Mouse (Mus musculus) T-helper 2 cell (primary cell): ENCODE results near the gene Moap1.

ENCODE experiments used
- in situ Hi-C: fragments of 300-600 bp; cut with MboI, MseI; formaldehyde crosslinking; loops from one replicate; pipeline ENCODE4 v1.15.1; 2025; ENCODE audit warnings: high pct_unique_total_duplicates

The Moap1 gene

GRCm38 (mm10) chr12:102708220-102708619 is 35.2 kb downstream of the Moap1 start:
- in situ Hi-C loops, result loop anchor here (5.0 kb wide), 1 partner anchor 126 kb away; no protein-coding TSS in a partner anchor

GRCm38 (mm10) chr12:102706833-102707463 is 36.5 kb downstream of the Moap1 start:
- in situ Hi-C loops, result loop anchor here (5.0 kb wide), 1 partner anchor 125 kb away; no protein-coding TSS in a partner anchor

- in situ Hi-C loops, result loop anchor here (5.0 kb wide), 1 partner anchor 124 kb away; no protein-coding TSS in a partner anchor
Observed at GRCm38 (mm10) chr12:102705906-102706640, 37.4 kb downstream of the Moap1 start.

- in situ Hi-C loops, result loop anchor here (5.0 kb wide), 1 partner anchor 123 kb away; no protein-coding TSS in a partner anchor
Observed at GRCm38 (mm10) chr12:102705216-102705871, 38.1 kb downstream of the Moap1 start.

GRCm38 (mm10) chr12:102704457-102705198 is 38.8 kb downstream of the Moap1 start, which contains the start of gene Itpk1:
TSS of gene Itpk1 (minus strand) at chr12:102704930.
- in situ Hi-C loops, result loop anchor here (5.0 kb wide), 1 partner anchor 122 kb away; no protein-coding TSS in a partner anchor

DNA sequence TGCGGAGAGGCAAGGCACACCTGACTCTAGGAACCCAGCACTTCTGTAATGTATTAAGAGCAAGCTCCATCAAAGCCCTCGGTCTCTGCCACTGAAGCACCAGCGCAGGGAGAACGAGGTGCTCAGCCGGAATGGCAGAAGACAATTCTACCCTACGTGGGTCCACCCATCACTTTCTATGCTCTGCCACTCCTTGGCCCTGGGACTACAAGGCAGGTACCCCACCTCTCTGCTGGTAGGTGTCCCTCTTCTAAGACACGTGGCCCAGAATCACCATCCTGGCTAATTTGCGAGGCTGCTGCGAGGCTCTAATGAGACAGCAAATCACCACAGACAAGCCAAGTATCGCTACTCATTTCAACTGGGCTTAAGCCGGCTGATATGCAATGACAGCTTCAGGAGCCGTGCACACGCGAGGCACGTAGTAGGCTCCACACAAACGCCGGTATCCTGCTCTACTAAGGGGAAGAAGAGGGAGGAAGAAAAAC is 39.5 kb downstream of the Moap1 start:
- in situ Hi-C loops, result no loop called here

- in situ Hi-C loops, result no loop called here
Observed at GRCm38 (mm10) chr12:102703441-102703840, 40.0 kb downstream of the Moap1 start.

- in situ Hi-C loops, result no loop called here
Observed at GRCm38 (mm10) chr12:102703111-102703412, 40.4 kb downstream of the Moap1 start.

DNA sequence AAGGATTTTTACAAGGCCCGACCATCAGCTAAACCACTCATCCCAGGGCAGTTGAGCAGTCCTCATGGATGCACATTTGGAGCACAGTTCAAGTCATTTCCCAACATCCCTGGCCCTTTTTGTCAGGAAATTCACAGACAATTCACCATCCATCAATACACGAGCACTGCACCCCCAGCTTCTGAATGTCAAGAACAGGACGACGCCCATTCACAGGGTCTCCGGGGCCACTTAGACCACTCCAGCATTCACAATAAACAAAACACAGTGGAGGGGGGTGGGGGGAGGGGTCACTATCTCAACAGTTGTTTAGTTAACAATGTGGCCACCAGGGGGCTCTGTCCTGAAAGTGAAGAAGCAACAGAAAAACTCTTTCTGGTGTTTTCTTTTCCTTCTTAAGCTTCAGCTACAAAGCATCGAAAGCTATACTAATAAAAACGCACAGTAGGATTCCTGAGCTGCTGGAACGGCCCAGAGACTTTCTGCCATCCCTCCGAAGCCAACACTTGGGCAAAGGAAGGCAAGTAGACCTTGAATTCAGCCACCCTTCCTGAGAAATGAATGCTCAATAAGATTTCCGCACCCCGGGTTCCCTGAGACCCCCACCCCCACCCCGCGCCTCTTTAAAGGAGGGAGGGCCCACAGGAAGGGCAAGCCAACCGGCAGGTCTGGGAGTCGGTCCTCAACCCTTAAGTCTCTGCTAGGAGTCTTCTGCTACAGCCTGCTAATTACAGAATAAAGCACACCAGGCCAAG is 40.9 kb downstream of the Moap1 start:
- in situ Hi-C loops, result no loop called here

DNA sequence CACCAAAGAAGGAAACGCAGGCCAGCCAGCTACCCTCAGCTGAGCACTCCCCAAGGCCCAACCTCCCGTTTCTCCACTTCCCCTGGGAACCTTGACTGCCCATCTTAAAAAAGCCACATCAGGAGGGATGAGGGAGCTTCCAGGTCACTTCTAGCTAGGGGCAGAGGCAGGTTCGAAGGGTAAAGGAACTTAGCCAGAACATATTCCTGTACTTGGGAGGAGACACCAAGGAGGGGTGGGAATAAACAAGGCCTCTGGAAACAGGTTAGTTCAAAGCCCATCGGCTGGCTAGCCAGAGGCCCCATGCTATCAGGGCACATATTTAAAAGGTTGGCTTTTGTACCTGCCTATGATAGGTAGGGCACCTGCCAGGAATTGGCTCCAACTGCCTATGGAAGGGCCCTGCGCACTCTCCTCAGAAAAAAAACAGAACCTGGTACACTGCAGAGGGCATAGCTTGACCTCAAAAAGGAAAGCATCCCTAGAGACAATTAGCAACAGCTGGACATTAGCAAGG is 41.7 kb downstream of the Moap1 start:
- in situ Hi-C loops, result no loop called here

GRCm38 (mm10) chr12:102700453-102700852 is 43.0 kb downstream of the Moap1 start:
- in situ Hi-C loops, result no loop called here

DNA sequence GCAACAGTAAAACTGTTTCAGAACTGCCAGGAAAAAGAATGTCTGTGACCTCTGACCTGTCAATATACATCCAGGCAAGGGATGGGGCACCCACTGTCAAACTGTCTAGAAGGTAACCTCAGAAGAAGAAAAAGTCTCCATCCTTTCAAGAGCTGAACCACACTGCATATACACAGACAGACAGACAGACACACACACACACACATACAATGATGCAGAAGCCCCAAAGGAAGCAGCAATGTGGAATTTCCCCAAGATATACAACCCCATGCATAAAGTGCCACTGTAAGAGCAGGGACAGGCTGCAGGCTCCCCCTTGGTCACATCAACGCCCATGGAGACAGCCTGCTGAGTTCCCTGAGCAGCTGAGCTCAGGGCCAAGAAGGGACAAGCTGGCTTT is 44.3 kb downstream of the Moap1 start:
- in situ Hi-C loops, result no loop called here

DNA sequence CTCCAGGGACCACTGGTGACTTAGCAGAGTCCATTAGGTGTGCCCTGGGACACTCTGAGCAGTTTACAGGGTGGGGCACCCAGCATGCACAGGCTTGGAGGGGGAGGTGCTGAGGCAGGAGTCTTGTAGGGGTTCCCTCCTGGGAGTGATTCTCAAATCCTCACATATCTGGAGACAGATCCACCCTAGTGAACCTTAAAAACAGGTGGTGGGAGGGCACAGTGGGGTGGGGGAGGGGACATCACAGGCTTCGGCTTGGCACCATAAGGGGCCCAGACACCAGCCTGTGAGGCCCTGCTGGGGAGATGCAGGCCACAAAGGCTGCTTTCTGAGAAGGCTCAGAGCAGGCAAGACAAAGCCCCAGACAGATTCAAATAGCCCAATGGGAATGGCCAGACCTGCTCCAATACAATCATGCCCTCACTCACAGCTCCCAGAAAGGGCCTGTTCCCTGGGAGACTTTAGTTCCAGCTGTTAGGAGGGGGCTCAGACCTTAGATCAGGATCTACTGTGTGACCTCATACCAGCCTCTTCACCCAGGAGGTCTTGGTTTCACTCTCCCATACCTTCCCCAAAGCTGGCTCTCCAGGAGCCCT is 45.3 kb downstream of the Moap1 start:
- in situ Hi-C loops, result no loop called here

GRCm38 (mm10) chr12:102697381-102697780 is 46.1 kb downstream of the Moap1 start:
- in situ Hi-C loops, result no loop called here

DNA sequence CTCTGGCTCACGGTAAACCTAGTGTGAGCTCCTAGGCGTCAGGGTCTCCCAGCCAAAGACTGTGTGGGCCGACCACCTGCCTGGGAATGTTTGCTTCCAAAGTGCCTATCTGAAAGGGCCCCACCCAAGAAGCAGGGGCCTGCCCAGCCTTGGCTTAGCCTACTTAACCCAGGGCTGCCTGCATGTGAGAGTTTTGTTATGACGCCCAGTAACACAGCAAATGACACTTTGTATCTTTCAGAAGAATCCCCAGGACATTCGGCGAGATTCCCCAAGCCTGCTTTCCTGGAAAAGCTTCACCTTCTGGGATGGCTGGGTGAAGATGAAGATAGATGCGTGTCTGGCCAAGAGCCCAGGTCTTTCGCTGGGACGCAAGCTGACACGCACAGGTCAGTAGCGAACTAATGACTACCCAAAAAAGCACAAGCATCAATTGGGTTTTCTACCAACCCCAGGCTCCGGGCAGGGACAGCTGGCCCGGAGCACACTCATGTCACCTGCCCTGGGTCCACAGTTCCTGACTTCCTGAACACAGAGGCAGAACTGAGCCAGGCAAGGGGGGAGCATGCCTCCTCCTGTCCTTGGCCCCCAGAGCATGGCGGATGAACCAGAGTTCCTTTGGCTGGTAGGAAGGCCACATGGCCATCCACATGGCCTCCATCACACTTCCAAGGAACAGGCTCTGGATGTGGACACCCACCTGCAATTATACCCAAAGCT is 46.7 kb downstream of the Moap1 start:
- in situ Hi-C loops, result no loop called here

- in situ Hi-C loops, result no loop called here
Observed at GRCm38 (mm10) chr12:102695369-102696239, 47.9 kb downstream of the Moap1 start.
